Mouse (Mus musculus) hindbrain, embryonic 11.5 days (tissue): Measurements from ENCODE around the gene Tmem140. TPM values are rescaled to one million over a fixed set of nuclear protein-coding genes. Genes with fewer than 3 reads are reported as not detected.

Experiments
- ATAC-seq: fragments of 200-750 bp; cut with Nextera tagmentation; 2 replicates; pipeline ENCODE4 v1.8.0; 2017; ENCODE audit warnings: mild to moderate bottlenecking, moderate TSS enrichment, moderate library complexity; ENCODE audit not compliant: low FRiP score
- DNase-seq: peaks from one replicate; pipeline ENCODE4 v3.0.0-alpha.2; 2015; ENCODE audit warnings: low spot score
- H3K27ac ChIP-seq: fragments of 300-500 bp; sonication (generic); 2 replicates; pipeline ENCODE4 v1.5.1; 2014; ENCODE audit warnings: mild to moderate bottlenecking, low read depth, low read length
- H3K27me3 ChIP-seq: fragments of 300-500 bp; sonication (generic); 2 replicates; pipeline ENCODE4 v1.6.1; 2014; ENCODE audit warnings: mild to moderate bottlenecking, low read length, moderate library complexity, mixed read lengths; ENCODE audit not compliant: control insufficient read depth, insufficient read depth
- H3K36me3 ChIP-seq: fragments of 300-500 bp; sonication (generic); 2 replicates; pipeline ENCODE4 v1.6.1; 2014; ENCODE audit warnings: mild to moderate bottlenecking, low read length, moderate library complexity, mixed read lengths; ENCODE audit not compliant: control insufficient read depth, insufficient read depth
- H3K4me1 ChIP-seq: fragments of 300-500 bp; sonication (generic); replicated peaks from 2 replicates; pipeline ENCODE4 v1.6.1; 2014; ENCODE audit warnings: low read length, mixed read lengths; ENCODE audit not compliant: control insufficient read depth, insufficient read depth
- H3K4me2 ChIP-seq: fragments of 300-500 bp; sonication (generic); replicated peaks from 2 replicates; pipeline ENCODE4 v1.6.1; 2014; ENCODE audit warnings: mild to moderate bottlenecking, low read depth, low read length
- H3K4me3 ChIP-seq: fragments of 300-500 bp; sonication (generic); 2 replicates; pipeline ENCODE4 v1.5.1; 2014; ENCODE audit warnings: low read depth, low read length
- H3K9ac ChIP-seq: fragments of 300-500 bp; sonication (generic); 2 replicates; pipeline ENCODE4 v1.6.1; 2014; ENCODE audit warnings: low read depth, low read length
- H3K9me3 ChIP-seq: fragments of 300-500 bp; sonication (generic); 2 replicates; pipeline ENCODE4 v1.6.1; 2016; ENCODE audit warnings: low read length; ENCODE audit not compliant: control insufficient read depth
- WGBS: fragments of 180-500 bp; shearing (Covaris S2); extraction: QIAGEN DNeasy Blood & Tissue Kit; methylation state at CpG from one replicate; pipeline ENCODE4 v1.1.7; 2014; 5-methylcytosine and 5-hydroxymethylcytosine counted together
- polyA plus RNA-seq: library from polyadenylated mRNA; unstranded; fragments of >200 nt; fragmentation: Nextera tagmentation; extraction: Ambion mirVana; gene quantifications from 2 replicates; pipeline ENCODE4 v1.2.1, GENCODE M21; 2014

The Tmem140 gene
- polyA plus RNA-seq, 1 experiment from 2014 or later = 1.1 TPM

DNA sequence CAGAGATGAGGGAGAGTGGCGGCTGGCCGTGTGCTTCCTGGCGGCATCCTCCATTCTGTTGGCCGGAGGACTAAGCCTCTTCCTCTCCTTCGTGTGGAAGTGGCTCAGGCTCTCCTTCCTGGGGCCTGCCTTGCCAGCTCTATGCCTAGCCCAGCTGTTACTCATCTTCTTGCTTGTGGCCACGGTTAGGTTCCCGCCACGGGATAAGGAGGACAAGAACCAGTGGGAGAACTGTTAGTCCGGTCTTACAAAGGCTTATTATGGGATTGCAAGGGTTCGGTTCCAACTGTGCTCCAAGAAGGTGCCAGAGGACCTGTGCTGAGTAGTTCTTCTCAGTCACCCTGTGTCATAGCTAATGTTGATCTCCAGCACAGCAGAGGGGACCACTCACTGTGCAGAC is 9.9 kb downstream of the Tmem140 start:
- Histone ChIP-seq H3K4me3 (no peak overlapping the region), H3K9me3 (no peaks in the 10 kb centered on the region), H3K27me3 (no peaks in the 10 kb centered on the region), H3K27ac (no peak overlapping the region), H3K36me3 (no peaks in the 10 kb centered on the region), H3K4me1 (no peaks in the 10 kb centered on the region), H3K4me2 (no peak overlapping the region), H3K9ac (no peak overlapping the region)
- no peak for DNase-seq
- 88% methylated on average over 10 of the region's 10 CpGs for WGBS
- no peak for ATAC-seq

DNA sequence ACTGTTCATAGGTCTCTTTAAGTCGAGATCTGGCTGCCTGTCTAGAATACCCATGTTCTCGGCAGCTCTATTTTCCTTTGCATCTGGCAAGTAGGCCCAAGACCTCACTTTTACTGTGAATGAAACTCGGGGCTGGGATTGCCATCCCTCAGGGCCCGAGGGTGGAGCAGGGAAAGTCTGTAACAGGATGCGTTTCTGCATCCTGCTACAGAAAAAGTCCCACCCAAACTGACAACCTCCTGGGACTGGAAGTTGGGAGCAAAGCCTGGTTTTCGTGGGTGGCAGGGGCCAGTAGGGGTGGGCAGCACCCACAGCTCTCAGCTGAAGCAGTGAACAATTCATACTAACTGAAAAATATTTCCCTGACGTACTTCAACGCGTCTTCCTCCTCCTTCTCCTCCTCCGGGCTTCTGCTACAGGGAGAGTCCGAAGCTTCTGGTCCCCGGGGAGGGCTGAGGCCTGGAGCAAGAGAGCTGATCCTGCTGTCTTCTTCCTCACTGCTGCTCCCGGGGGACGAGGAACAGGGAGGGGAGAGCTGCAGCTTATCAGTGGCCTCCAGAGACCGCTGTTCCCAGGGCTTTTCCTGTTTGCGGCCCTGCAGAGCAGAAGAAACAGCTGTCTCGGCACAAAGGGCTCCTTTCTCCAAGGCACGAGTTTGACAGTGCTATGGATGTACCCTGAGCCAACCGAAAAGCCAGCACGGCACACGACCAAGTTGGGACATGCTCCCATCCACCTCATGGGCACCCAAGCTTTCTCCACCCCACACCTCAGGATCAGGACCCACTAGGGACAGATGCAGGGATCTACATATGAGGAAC is 11.4 kb downstream of the Tmem140 start:
- WGBS = 77% methylated on average over 21 of the region's 21 CpGs
- Histone ChIP-seq H3K36me3 (no peaks in the 10 kb centered on the region), H3K4me3 (no peak overlapping the region), H3K9ac (no peak overlapping the region), H3K27ac (no peak overlapping the region), H3K9me3 (no peaks in the 10 kb centered on the region), H3K4me1 (no peaks in the 10 kb centered on the region), H3K27me3 (no peaks in the 10 kb centered on the region), H3K4me2 (no peak overlapping the region)
- DNase-seq (no peak), ATAC-seq (no peak)

DNA sequence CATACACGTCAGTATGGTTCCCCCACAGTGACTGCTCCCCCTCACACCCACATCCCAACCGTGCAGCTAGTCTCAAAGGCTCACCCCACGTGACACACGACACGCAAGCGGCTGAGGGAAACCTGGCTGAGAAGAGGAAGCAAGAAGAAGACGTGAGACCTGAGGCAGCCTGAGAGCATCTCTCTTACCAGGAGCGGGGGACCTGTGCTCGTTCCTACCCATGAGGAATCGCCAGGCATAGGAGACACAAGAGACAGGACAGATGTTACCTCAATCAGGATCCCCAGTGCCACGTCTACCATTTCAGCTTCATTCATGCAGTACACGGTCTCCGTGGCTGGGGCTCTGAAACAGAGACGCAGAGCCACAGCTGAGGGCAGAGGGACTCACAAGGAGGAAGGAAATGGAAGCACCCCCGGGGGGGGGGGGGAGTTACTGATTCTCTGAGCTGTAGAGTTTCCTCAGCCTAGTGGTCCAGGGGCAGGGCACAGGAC is 12.4 kb downstream of the Tmem140 start:
- DNase-seq = no peak
- H3K9me3 ChIP-seq = no peaks in the 10 kb centered on the region
- whole genome bisulfite sequencing = 89% methylated on average over 15 of the region's 15 CpGs
- no peak overlapping the region for H3K9ac ChIP-seq
- no peaks in the 10 kb centered on the region for H3K27me3 ChIP-seq
- H3K4me3 ChIP-seq = no peak overlapping the region
- no peaks in the 10 kb centered on the region for H3K4me1 ChIP-seq
- no peaks in the 10 kb centered on the region for H3K36me3 ChIP-seq
- H3K27ac ChIP-seq = no peak overlapping the region
- ATAC-seq = no peak
- H3K4me2 ChIP-seq = no peak overlapping the region

DNA sequence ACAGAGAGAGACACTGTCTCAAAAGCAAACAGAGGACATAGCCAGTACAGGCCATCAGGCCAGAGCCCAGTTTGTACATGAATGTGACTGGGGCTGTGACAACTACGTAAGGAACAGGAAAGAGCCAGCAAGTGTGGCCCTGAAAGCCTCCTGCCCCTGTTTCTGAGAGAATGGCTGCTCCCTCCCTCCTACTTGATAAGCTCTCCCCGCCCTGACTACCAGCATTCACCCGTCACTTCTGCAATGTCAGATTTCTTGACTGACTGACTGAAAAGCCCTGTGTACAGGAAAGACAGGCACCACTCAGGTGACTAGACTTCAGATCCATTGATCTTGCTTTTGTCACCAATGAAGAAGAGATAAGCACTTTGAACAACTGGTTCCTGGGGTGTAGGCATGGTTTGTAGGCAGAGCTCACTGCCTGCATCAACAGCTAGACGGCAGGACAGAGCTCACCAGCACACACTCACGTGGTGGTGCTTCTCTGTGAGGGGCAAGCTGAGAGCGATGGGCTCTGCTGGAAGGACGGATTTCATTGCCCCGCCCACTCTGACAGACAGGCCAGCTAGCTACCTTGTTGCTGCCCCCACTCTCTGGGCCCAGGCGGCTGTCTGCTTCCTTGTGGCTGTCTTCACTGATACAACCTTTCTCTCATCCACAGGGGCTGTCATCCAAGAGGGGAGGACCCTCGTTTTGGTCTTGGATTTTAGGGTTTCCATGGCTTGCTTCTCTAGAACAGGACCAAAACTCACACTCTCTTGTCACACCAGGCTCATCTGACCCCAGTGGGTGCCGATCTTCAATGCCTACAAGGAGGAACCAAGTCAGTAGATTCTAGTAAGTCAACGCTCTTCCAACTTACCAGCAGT is 13.3 kb downstream of the Tmem140 start:
- no peaks in the 10 kb centered on the region for H3K27me3 ChIP-seq
- no peak for ATAC-seq
- WGBS = 58% methylated on average over 12 of the region's 12 CpGs
- no peaks in the 10 kb centered on the region for H3K9me3 ChIP-seq
- H3K27ac ChIP-seq = no peak overlapping the region
- no peaks in the 10 kb centered on the region for H3K36me3 ChIP-seq
- DNase-seq = no peak
- H3K9ac ChIP-seq = peak overlapping the region; percentile 90; the same call in 1 of the 2 replicates
- H3K4me3 ChIP-seq = no peak overlapping the region; the same call in 1 of the 2 replicates
- H3K4me1 ChIP-seq = no peaks in the 10 kb centered on the region
- H3K4me2 ChIP-seq = no peak overlapping the region; the same call in 1 of the 2 replicates

DNA sequence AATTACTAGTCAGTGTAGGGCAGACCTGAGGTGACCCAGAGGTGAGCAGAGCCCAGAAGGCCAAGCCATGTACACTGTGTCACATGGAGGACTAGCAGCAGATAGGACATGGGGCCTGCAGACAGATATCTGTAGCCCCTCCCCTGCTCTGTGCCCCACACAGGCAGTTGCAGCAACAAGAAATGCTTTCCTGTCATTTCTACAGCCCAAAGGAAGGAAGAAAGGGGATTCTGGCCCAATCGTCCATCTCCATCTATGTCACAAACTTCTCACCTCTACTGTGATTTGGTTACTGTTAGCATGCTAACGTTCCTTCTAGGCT is 13.8 kb downstream of the Tmem140 start:
- Histone ChIP-seq H3K27ac (no peak overlapping the region), H3K4me3 (peak overlapping the region; percentile 68; the same call in 1 of the 2 replicates), H3K36me3 (no peaks in the 10 kb centered on the region), H3K27me3 (no peaks in the 10 kb centered on the region), H3K9ac (peak overlapping the region; percentile 90), H3K9me3 (no peaks in the 10 kb centered on the region), H3K4me2 (peak overlapping the region; percentile 67), H3K4me1 (no peaks in the 10 kb centered on the region)
- no peak for ATAC-seq
- DNase-seq = no peak
- WGBS = 53% methylated on average over 2 of the region's 2 CpGs

DNA sequence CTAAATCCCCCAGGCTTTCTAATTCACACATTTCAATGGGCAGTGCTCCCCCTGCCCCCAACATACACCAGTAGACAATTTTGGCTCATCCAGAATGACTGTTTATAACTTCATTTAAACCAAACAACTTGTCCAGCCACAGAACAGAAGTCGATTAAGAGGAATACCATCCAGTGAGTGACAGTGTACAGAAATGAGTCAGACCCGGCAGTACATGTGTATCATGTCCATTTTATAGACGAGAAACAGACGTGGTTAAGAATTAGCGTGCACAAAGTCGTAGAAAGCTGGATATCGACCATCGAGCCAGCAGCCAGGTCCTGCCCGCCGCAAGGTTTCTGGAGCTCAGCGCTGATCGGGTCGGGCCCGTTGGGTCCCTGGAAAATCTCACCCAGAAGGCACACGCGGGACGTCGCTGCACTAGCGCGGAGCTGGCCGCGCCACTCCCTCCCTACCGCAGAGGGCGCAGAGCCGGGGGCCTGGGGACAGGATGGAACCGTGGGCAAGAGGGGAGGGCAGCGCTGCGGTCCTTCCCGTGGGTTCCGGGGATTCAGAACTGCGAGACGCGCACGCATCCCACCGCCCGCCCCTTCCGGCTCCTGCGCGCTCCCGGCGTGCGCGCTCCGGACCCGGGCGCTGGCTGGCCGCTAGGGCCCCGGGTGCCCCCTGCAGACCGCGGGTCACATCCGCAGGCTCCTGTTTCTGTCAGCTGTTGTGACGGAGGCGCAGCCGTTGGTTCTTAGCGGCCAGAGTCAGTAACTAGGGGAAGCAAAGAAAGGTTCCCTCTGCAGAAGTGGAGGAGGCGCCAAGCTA is 14.8 kb downstream of the Tmem140 start, which contains the start of gene Cyren:
TSS of gene Cyren (minus strand) at position 552 of the 813 bp plus-strand sequence.
- DNase-seq = peak; percentile 98
- Histone ChIP-seq H3K9me3 (no peaks in the 10 kb centered on the region), H3K9ac (peak within 1 kb of the TSS; percentile 90), H3K36me3 (no peaks in the 10 kb centered on the region), H3K27me3 (no peaks in the 10 kb centered on the region), H3K4me1 (no peaks in the 10 kb centered on the region), H3K4me2 (peak within 1 kb of the TSS; percentile 67), H3K4me3 (peak within 1 kb of the TSS; percentile 68), H3K27ac (peak within 1 kb of the TSS; percentile 85)
- under 1% methylated on average over 53 of the region's 56 CpGs for WGBS
- peak; percentile 92 for ATAC-seq

DNA sequence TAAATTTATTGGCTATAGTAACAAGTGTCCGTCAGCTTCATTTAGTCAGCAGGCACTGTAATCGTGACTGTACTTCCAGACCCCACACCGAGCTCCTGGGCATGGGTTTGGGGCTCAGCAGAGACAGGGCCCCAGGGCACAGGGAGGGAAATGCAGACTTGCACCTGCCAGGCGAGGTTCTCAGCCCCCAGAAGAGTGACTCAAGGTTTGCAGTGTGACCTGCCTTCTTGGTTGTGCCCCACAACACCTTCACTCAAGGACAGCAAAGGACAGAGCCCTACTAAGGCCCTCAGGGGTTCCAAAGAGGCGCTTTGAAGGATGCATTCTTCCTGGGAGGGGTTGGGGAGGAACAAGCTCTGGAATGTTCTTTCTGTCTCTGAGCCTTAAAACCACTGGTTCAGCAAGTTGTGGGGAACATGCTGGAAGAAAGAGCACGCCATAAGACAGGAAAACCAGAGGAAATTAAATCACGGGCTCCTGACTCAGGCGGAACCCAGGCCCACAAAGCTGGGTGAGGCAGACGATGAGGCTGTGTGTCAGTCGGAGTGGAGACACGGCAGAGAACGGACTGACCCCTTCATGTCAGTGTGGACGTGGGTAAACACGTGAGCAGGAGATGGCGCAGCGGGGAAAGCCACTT is 16.3 kb downstream of the Tmem140 start:
- Histone ChIP-seq H3K4me1 (no peaks in the 10 kb centered on the region), H3K9ac (no peak overlapping the region), H3K36me3 (no peaks in the 10 kb centered on the region), H3K27ac (no peak overlapping the region), H3K27me3 (no peaks in the 10 kb centered on the region), H3K4me3 (no peak overlapping the region), H3K9me3 (no peaks in the 10 kb centered on the region), H3K4me2 (no peak overlapping the region)
- no peak for ATAC-seq
- no peak for DNase-seq
- WGBS = 88% methylated on average over 16 of the region's 16 CpGs

DNA sequence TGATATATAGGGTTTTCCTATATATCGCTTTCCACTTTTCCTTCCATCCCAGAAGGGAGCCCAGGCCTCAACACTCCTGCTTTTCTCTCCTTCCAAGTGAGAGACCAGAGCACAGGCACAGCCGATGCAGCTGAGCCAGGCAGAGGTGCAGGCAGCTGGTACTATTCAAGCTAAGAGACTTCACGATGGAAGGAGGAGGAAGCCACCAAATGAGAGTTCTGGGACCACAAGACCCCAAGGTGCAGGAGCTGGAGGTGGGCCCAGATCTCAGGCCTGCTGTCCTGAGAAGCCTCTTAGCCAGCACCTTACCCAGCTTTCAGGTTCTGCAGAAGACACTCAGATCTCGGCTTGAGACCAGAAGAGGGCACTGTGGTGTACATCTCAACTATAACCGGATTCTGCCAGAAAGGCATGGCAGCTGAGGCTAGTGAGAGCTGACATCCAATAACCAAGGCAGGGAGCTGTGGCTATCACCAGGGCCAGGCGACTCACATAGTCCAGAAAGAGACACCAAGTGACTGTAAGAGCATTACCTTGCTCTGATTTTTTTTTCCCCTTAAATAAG is 17.0 kb downstream of the Tmem140 start:
- Histone ChIP-seq H3K27ac (no peak overlapping the region), H3K9me3 (no peaks in the 10 kb centered on the region), H3K36me3 (no peaks in the 10 kb centered on the region), H3K4me2 (no peak overlapping the region), H3K4me1 (no peaks in the 10 kb centered on the region), H3K9ac (no peak overlapping the region), H3K27me3 (no peaks in the 10 kb centered on the region), H3K4me3 (no peak overlapping the region)
- DNase-seq = peak; percentile 44
- 58% methylated on average over 6 of the region's 6 CpGs for whole genome bisulfite sequencing
- ATAC-seq = no peak
